Mouse (Mus musculus): ENCODE data around the gene Coro1b.
A peak's percentile ranks its signal among the peaks of the same experiment; 100 is the strongest.

The Coro1b gene

GRCm38 (mm10) chr19:4148491-4148806 is at the start of gene Coro1b:
TSS of gene Coro1b (plus strand) at chr19:4148619.
- DNase-seq: peak; percentile 98

GRCm38 (mm10) chr19:4099056-4099455 is 49.4 kb upstream of the Coro1b start:
- DNase-seq: peak; percentile 95 to 97

- peak; percentile 81 to 89 for DNase-seq
Observed at GRCm38 (mm10) chr19:4099837-4100717, 48.3 kb upstream of the Coro1b start, which contains the start of gene Pitpnm1. TSS of gene Pitpnm1 (plus strand) at chr19:4099998.

GRCm38 (mm10) chr19:4100718-4101261 is 47.6 kb upstream of the Coro1b start:
- no peak for DNase-seq

- DNase-seq: no peak
Observed at GRCm38 (mm10) chr19:4101466-4101865, 47.0 kb upstream of the Coro1b start.

GRCm38 (mm10) chr19:4102049-4102448 is 46.4 kb upstream of the Coro1b start:
- DNase-seq: no peak

GRCm38 (mm10) chr19:4102626-4103025 is 45.8 kb upstream of the Coro1b start:
- no peak for DNase-seq

GRCm38 (mm10) chr19:4103294-4103693 is 45.1 kb upstream of the Coro1b start:
- DNase-seq: peak in 1 of 2 experiments; percentile 26

GRCm38 (mm10) chr19:4103792-4104191 is 44.6 kb upstream of the Coro1b start:
- no peak for DNase-seq

- DNase-seq: peak in 1 of 2 experiments; percentile 28
Observed at GRCm38 (mm10) chr19:4104675-4105194, 43.7 kb upstream of the Coro1b start.

- peak; percentile 38 to 68 for DNase-seq
Observed at GRCm38 (mm10) chr19:4106654-4107053, 41.8 kb upstream of the Coro1b start.

GRCm38 (mm10) chr19:4108535-4108934 is 39.9 kb upstream of the Coro1b start:
- DNase-seq: no peak

GRCm38 (mm10) chr19:4112063-4112960 is 36.1 kb upstream of the Coro1b start:
- DNase-seq: no peak

- peak; percentile 91 to 93 for DNase-seq
Observed at GRCm38 (mm10) chr19:4113186-4113805, 35.1 kb upstream of the Coro1b start.

GRCm38 (mm10) chr19:4113806-4114230 is 34.6 kb upstream of the Coro1b start:
- peak; percentile 42 to 81 for DNase-seq

- DNase-seq: peak in 1 of 2 experiments; percentile 35
Observed at GRCm38 (mm10) chr19:4114551-4114950, 33.9 kb upstream of the Coro1b start.

GRCm38 (mm10) chr19:4115144-4115543 is 33.3 kb upstream of the Coro1b start:
- no peak for DNase-seq

GRCm38 (mm10) chr19:4115816-4116215 is 32.6 kb upstream of the Coro1b start:
- no peak for DNase-seq

GRCm38 (mm10) chr19:4117006-4117405 is 31.4 kb upstream of the Coro1b start:
- no peak for DNase-seq

GRCm38 (mm10) chr19:4118350-4118749 is 30.1 kb upstream of the Coro1b start:
- DNase-seq: no peak

GRCm38 (mm10) chr19:4119716-4120487 is 28.5 kb upstream of the Coro1b start:
- DNase-seq: no peak

GRCm38 (mm10) chr19:4120496-4120895 is 27.9 kb upstream of the Coro1b start:
- DNase-seq: no peak
